Mouse (Mus musculus): ENCODE measurements at regions not wholly inside any gene's neighbourhood (a gene's known extent, or its start where the extent isn't known, plus 50 kb on each side); places are given as distances from the start of the nearest gene placed in this dataset.

- DNase-seq (ENCODE audit: low read depth, low spot score) = peak; percentile 74
Measured at GRCm38 (mm10) chr5:112012505-112013164, 239.7 kb downstream of the Cryba4 start.

GRCm38 (mm10) chr5:112018925-112019324 lies 233.4 kb downstream of the Cryba4 start:
- DNase-seq (ENCODE audit: low read depth, low spot score) = peak; percentile 9

GRCm38 (mm10) chr5:112020882-112021281 lies 231.4 kb downstream of the Cryba4 start:
- DNase-seq (ENCODE audit: low read depth, low spot score) = no peak

- no peak for DNase-seq (ENCODE audit: low read depth, low spot score)
Measured at GRCm38 (mm10) chr5:112029955-112030354, 222.4 kb downstream of the Cryba4 start.

- DNase-seq (ENCODE audit: low read depth, low spot score) = no peak
Measured at GRCm38 (mm10) chr5:112032036-112032435, 220.3 kb downstream of the Cryba4 start.

- DNase-seq (ENCODE audit: low read depth, low spot score) = no peak
Measured at GRCm38 (mm10) chr5:112035426-112035825, 216.9 kb downstream of the Cryba4 start.

GRCm38 (mm10) chr5:112037080-112037479 lies 215.2 kb downstream of the Cryba4 start:
- no peak for DNase-seq (ENCODE audit: low read depth, low spot score)

GRCm38 (mm10) chr5:112039645-112040372 lies 212.5 kb downstream of the Cryba4 start:
- no peak for DNase-seq (ENCODE audit: low read depth, low spot score)

GRCm38 (mm10) chr5:112040678-112041077 lies 211.6 kb downstream of the Cryba4 start:
- no peak for DNase-seq (ENCODE audit: low read depth, low spot score)

GRCm38 (mm10) chr5:112041285-112041684 lies 211.0 kb downstream of the Cryba4 start:
- DNase-seq (ENCODE audit: low read depth, low spot score) = no peak

GRCm38 (mm10) chr5:112042236-112042635 lies 210.1 kb downstream of the Cryba4 start:
- DNase-seq (ENCODE audit: low read depth, low spot score) = no peak

- no peak for DNase-seq (ENCODE audit: low read depth, low spot score)
Measured at GRCm38 (mm10) chr5:112050046-112050782, 202.1 kb downstream of the Cryba4 start.

GRCm38 (mm10) chr5:112050906-112051305 lies 201.4 kb downstream of the Cryba4 start:
- peak; percentile 8 for DNase-seq (ENCODE audit: low read depth, low spot score)

GRCm38 (mm10) chr5:112051786-112052185 lies 200.5 kb downstream of the Cryba4 start:
- no peak for DNase-seq (ENCODE audit: low read depth, low spot score)

GRCm38 (mm10) chr5:112053600-112054155 lies 198.6 kb downstream of the Cryba4 start:
- no peak for DNase-seq (ENCODE audit: low read depth, low spot score)

- DNase-seq (ENCODE audit: low read depth, low spot score) = no peak
Measured at GRCm38 (mm10) chr5:112055018-112055417, 197.3 kb downstream of the Cryba4 start.

- no peak for DNase-seq (ENCODE audit: low read depth, low spot score)
Measured at GRCm38 (mm10) chr5:112069917-112070316, 182.4 kb downstream of the Cryba4 start.

GRCm38 (mm10) chr5:112072456-112072855 lies 179.9 kb downstream of the Cryba4 start:
- no peak for DNase-seq (ENCODE audit: low read depth, low spot score)

- no peak for DNase-seq (ENCODE audit: low read depth, low spot score)
Measured at GRCm38 (mm10) chr5:112077097-112077496, 175.2 kb downstream of the Cryba4 start.

GRCm38 (mm10) chr5:112077840-112078600 lies 174.3 kb downstream of the Cryba4 start:
- peak; percentile 63 for DNase-seq (ENCODE audit: low read depth, low spot score)

- DNase-seq (ENCODE audit: low read depth, low spot score) = no peak
Measured at GRCm38 (mm10) chr5:112081006-112081405, 171.3 kb downstream of the Cryba4 start.

All from 3T3-L1 (cell line).